Mouse (Mus musculus): ENCODE results near the gene Myocos. TPM values are rescaled to one million over a fixed set of nuclear protein-coding genes. Genes with fewer than 3 reads are reported as not detected.
"Not testable (repeated sequence)": the region's sequence is repeated elsewhere in the genome, so short reads cannot be mapped to it uniquely, and the experiment has no call there.

Gene Myocos
- polyA plus RNA-seq, 1 experiment: not detected

GRCm38 (mm10) chr1:162638535-162638934 is 19.5 kb downstream of the Myocos start:
- Histone ChIP-seq H3K4me3 (no peak overlapping the region), H3ac (ENCODE audit: control insufficient read depth, insufficient read length) (no peak overlapping the region), H3K36me3 (ENCODE audit: control insufficient read depth, insufficient read depth) (no peaks in the 10 kb centered on the region), H3K27me3 (ENCODE audit: control insufficient read depth, insufficient read depth, insufficient read length) (peaks cover 9% of the 10 kb centered on the region), H3K79me2 (ENCODE audit: control insufficient read depth, insufficient read depth) (no peaks in the 10 kb centered on the region), H3K4me2 (ENCODE audit: low read depth) (no peak overlapping the region)
- TF ChIP-seq MAX (IDR thresholded peaks at IDR 0.05; ENCODE audit: low read depth) (no peak), MYOG (IDR thresholded peaks at IDR 0.05; ENCODE audit: control insufficient read depth in 1 of 3, insufficient read depth in 1 of 3, insufficient read length in 2 of 3, low read depth in 2 of 3) (no peak), SRF (IDR thresholded peaks at IDR 0.05; ENCODE audit: control insufficient read depth, insufficient read length, low read depth) (no peak), POLR2AphosphoS2 (IDR thresholded peaks at IDR 0.05; ENCODE audit: insufficient read length, low read depth) (no peak), TCF3 (IDR thresholded peaks at IDR 0.05; ENCODE audit: insufficient read length, low read depth) (no peak), TCF12 (IDR thresholded peaks at IDR 0.05; ENCODE audit: insufficient read depth, poor library complexity, severe bottlenecking) (no peak), POLR2A (IDR thresholded peaks at IDR 0.05; ENCODE audit: insufficient read length, low read depth) (no peak), REST (IDR thresholded peaks at IDR 0.05; ENCODE audit: insufficient read depth, insufficient read length) (no peak), CEBPB (IDR thresholded peaks at IDR 0.05; ENCODE audit: insufficient read depth, poor library complexity, severe bottlenecking) (no peak), MYOD1 (IDR thresholded peaks at IDR 0.05; ENCODE audit: control insufficient read depth in 1 of 3, insufficient read length in 2 of 3, low read depth in 2 of 3) (no peak), USF1 (IDR thresholded peaks at IDR 0.05; ENCODE audit: low read depth) (no peak), E2F4 (IDR thresholded peaks at IDR 0.05; ENCODE audit: insufficient read depth) (no peak)

GRCm38 (mm10) chr1:162636516-162636915 is 21.5 kb downstream of the Myocos start:
- Histone ChIP-seq H3K4me2 (ENCODE audit: low read depth) (no peak overlapping the region), H3K4me3 (no peak overlapping the region), H3K36me3 (ENCODE audit: control insufficient read depth, insufficient read depth) (no peaks in the 10 kb centered on the region), H3K79me2 (ENCODE audit: control insufficient read depth, insufficient read depth) (no peaks in the 10 kb centered on the region), H3ac (ENCODE audit: control insufficient read depth, insufficient read length) (no peak overlapping the region), H3K27me3 (ENCODE audit: control insufficient read depth, insufficient read depth, insufficient read length) (peaks cover 9% of the 10 kb centered on the region)
- TF ChIP-seq USF1 (IDR thresholded peaks at IDR 0.05; ENCODE audit: low read depth): no peak
- no peak for TF ChIP-seq TCF3 (IDR thresholded peaks at IDR 0.05; ENCODE audit: insufficient read length, low read depth)
- TF ChIP-seq CEBPB (IDR thresholded peaks at IDR 0.05; ENCODE audit: insufficient read depth, poor library complexity, severe bottlenecking): no peak
- no peak for TF ChIP-seq POLR2A (IDR thresholded peaks at IDR 0.05; ENCODE audit: insufficient read length, low read depth)

GRCm38 (mm10) chr1:162635291-162635931 is 22.6 kb downstream of the Myocos start:
- not testable (repeated sequence) for H3K4me3 ChIP-seq; H3K79me2 ChIP-seq (ENCODE audit: control insufficient read depth, insufficient read depth); H3K27me3 ChIP-seq (ENCODE audit: control insufficient read depth, insufficient read depth, insufficient read length); H3K4me2 ChIP-seq (ENCODE audit: low read depth); H3ac ChIP-seq (ENCODE audit: control insufficient read depth, insufficient read length); H3K36me3 ChIP-seq (ENCODE audit: control insufficient read depth, insufficient read depth)

- H3K27me3 ChIP-seq (ENCODE audit: control insufficient read depth, insufficient read depth, insufficient read length): not testable (repeated sequence)
Observed at GRCm38 (mm10) chr1:162628326-162628725, 29.7 kb downstream of the Myocos start.

GRCm38 (mm10) chr1:162627821-162628220 is 30.2 kb downstream of the Myocos start:
- H3K4me3 ChIP-seq; H3K79me2 ChIP-seq (ENCODE audit: control insufficient read depth, insufficient read depth): not testable (repeated sequence)

More at GRCm38 (mm10) chr1:162628326-162628725, 29.7 kb downstream of the Myocos start:
- not testable (repeated sequence) for H3K4me2 ChIP-seq (ENCODE audit: low read depth); H3K79me2 ChIP-seq (ENCODE audit: control insufficient read depth, insufficient read depth); H3ac ChIP-seq (ENCODE audit: control insufficient read depth, insufficient read length); H3K4me3 ChIP-seq; H3K36me3 ChIP-seq (ENCODE audit: control insufficient read depth, insufficient read depth)

GRCm38 (mm10) chr1:162625229-162625628 is 32.8 kb downstream of the Myocos start:
- H3K27me3 ChIP-seq (ENCODE audit: control insufficient read depth, insufficient read depth, insufficient read length): no peaks in the 10 kb centered on the region
- no peaks in the 10 kb centered on the region for H3K79me2 ChIP-seq (ENCODE audit: control insufficient read depth, insufficient read depth)
- no peak overlapping the region for H3ac ChIP-seq (ENCODE audit: control insufficient read depth, insufficient read length)
- TF ChIP-seq USF1 (IDR thresholded peaks at IDR 0.05; ENCODE audit: low read depth) (no peak), MYOG (IDR thresholded peaks at IDR 0.05; ENCODE audit: control insufficient read depth in 1 of 3, insufficient read depth in 1 of 3, insufficient read length in 2 of 3, low read depth in 2 of 3) (no peak), POLR2A (IDR thresholded peaks at IDR 0.05; ENCODE audit: insufficient read length, low read depth) (no peak), E2F4 (IDR thresholded peaks at IDR 0.05; ENCODE audit: insufficient read depth) (no peak), MAX (IDR thresholded peaks at IDR 0.05; ENCODE audit: low read depth) (no peak), POLR2AphosphoS2 (IDR thresholded peaks at IDR 0.05; ENCODE audit: insufficient read length, low read depth) (no peak), MYOD1 (IDR thresholded peaks at IDR 0.05; ENCODE audit: control insufficient read depth in 1 of 3, insufficient read length in 2 of 3, low read depth in 2 of 3) (no peak), TCF3 (IDR thresholded peaks at IDR 0.05; ENCODE audit: insufficient read length, low read depth) (no peak), SRF (IDR thresholded peaks at IDR 0.05; ENCODE audit: control insufficient read depth, insufficient read length, low read depth) (no peak), CEBPB (IDR thresholded peaks at IDR 0.05; ENCODE audit: insufficient read depth, poor library complexity, severe bottlenecking) (no peak), TCF12 (IDR thresholded peaks at IDR 0.05; ENCODE audit: insufficient read depth, poor library complexity, severe bottlenecking) (no peak), REST (IDR thresholded peaks at IDR 0.05; ENCODE audit: insufficient read depth, insufficient read length) (no peak)
- peak overlapping the region; percentile 25 for H3K4me2 ChIP-seq (ENCODE audit: low read depth)
- H3K36me3 ChIP-seq (ENCODE audit: control insufficient read depth, insufficient read depth): no peaks in the 10 kb centered on the region
- no peak overlapping the region for H3K4me3 ChIP-seq

More at GRCm38 (mm10) chr1:162627821-162628220, 30.2 kb downstream of the Myocos start:
- H3K4me2 ChIP-seq (ENCODE audit: low read depth); H3ac ChIP-seq (ENCODE audit: control insufficient read depth, insufficient read length); H3K36me3 ChIP-seq (ENCODE audit: control insufficient read depth, insufficient read depth); H3K27me3 ChIP-seq (ENCODE audit: control insufficient read depth, insufficient read depth, insufficient read length): not testable (repeated sequence)

Data from myocyte (in vitro differentiated cells).